Mouse (Mus musculus): ENCODE data around the gene Dzank1.
A peak's percentile ranks its signal among the peaks of the same experiment; 100 is the strongest.

Gene Dzank1

GRCm38 (mm10) chr2:144467203-144467602 is 60.0 kb downstream of the Dzank1 start:
- no peak for DNase-seq (ENCODE audit: low read depth in 2 of 2, low spot score in 2 of 2)

- DNase-seq (ENCODE audit: low read depth in 2 of 2, low spot score in 2 of 2), result no peak
Measured at GRCm38 (mm10) chr2:144465876-144466575, 61.2 kb downstream of the Dzank1 start.

DNA sequence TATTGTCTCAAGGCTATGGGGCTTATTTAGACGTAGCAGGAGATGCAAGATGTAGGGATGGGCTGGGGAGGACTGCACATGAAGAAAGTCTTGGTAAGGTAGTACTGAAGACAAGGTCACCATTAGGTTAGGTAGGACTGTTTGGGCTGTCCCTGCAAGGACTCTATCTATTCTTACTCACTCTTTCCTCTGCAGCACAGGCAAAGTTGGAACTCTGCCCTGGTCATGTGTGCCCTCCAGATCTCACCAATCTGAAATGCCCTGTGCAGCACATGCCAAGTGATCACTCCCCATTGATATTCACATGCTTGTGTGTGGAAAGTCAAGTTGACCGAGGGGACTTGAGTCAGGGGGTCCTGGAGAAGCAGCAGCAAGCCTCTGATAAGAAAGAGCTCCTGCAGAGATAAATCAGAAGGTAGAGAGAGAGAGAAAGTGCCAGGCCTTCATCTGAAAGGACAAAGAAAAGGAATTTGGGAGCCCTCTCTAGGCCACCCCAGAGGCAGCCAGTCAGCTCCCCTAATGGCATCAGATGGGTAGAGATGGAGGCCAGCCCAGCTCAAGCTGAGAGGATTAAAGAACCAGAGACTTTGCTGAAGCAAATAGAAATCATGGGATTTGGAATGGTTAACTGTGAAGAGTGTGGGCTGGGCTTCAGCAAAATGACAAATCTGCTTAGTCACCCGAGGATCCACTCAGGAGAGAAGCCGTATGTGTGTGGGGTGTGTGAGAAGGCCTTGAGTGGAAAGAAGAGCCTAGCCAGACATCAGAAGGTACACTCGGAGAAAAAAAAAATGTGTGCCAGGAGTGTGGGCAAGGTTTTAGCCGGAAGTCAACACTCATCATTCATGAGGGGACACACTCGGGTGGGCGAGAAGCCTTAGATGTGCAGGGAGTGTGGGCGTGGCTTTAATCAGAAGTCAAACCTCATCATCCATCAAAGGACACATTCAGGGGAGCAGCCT is 62.1 kb downstream of the Dzank1 start:
- no peak for DNase-seq (ENCODE audit: low read depth in 2 of 2, low spot score in 2 of 2)

DNA sequence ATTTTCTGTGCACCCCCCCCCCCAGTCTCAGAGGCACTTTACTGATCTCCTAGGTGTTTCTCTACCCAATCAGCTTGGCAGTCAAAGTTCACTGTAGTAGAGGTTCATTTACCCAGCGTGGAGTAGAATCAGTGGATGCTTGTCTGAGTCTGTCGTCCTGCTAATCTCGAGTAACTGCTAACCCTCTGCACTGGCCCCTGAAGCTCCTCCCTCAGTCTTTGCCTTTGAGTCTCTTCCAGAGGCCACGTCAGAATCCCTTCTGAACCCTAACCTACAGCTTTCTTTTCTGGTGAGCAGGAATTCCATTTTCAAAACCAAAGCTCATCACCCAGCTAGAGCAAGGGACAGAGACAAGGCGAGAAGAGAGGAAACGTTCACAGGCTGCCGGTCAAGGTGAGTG is 63.0 kb downstream of the Dzank1 start:
- no peak for DNase-seq (ENCODE audit: low read depth in 2 of 2, low spot score in 2 of 2)

- peak; percentile 8 to 39 for DNase-seq (ENCODE audit: low read depth in 2 of 2, low spot score in 2 of 2)
Measured at GRCm38 (mm10) chr2:144458975-144459754, 68.0 kb downstream of the Dzank1 start.

- no peak for DNase-seq (ENCODE audit: low read depth in 2 of 2, low spot score in 2 of 2)
Measured at GRCm38 (mm10) chr2:144458355-144458754, 68.9 kb downstream of the Dzank1 start.

- DNase-seq (ENCODE audit: low read depth in 2 of 2, low spot score in 2 of 2), result peak; percentile 50 to 69
Measured at GRCm38 (mm10) chr2:144452364-144453008, 74.7 kb downstream of the Dzank1 start.

GRCm38 (mm10) chr2:144450378-144450777 is 76.8 kb downstream of the Dzank1 start:
- DNase-seq (ENCODE audit: low read depth in 2 of 2, low spot score in 2 of 2), result no peak

DNA sequence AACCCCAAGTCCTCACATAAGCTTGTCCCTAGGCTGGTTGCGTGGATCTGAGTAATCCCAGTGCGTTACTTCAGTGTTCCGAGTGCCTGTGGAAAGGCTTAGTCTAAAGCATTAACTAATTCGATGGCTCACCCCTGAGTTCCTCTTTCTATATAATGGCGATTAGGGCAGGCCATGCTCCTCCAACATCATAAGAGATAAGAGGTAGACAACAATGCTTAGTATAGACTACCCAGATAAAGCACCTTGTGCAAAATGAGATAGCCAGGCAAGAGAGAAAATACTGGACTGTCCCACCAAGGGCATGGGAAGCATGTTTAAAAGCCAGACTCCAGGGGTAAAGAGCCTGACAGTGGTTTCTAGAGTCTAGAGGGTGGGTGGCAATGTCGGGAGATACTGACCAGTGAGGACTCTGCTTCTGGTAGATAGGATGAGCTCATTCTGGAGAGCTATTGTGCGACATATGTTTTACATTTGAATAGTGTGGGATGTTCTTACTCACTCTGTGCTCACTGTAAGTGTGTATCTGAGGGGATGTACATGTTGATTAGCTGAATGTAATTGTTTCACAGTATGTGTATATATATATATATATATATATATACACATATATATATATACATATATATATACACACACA is 80.7 kb downstream of the Dzank1 start:
- no peak for DNase-seq (ENCODE audit: low read depth in 2 of 2, low spot score in 2 of 2)

DNA sequence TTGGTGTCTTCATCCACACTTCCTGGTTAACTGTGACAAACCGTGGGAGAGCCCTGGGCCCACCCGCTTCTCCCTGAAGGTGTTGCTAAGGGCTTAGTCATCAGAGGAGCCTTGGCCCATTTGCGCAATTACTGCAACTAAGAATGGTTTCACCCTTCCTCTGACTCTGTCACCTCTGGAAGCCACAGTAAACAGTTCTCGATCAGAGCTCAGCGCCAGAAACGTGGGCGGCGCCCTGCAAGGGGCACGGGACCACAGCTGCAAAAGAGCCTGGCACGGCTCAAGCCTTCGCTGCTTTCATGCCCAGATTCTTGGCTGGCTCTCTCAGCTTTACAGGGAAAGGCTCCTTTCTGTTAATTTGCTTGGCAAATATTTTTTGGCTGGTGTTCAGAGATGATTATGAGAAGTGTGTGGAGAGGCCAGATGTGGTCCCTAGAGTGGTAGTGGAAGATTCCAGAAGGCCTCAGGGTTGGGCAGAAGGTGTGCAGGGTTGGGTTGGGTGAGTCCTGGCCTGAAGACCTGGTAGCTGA is 85.8 kb downstream of the Dzank1 start:
- DNase-seq (ENCODE audit: low read depth in 2 of 2, low spot score in 2 of 2), result no peak

- DNase-seq (ENCODE audit: low read depth in 2 of 2, low spot score in 2 of 2), result no peak
Measured at GRCm38 (mm10) chr2:144439191-144439700, 88.0 kb downstream of the Dzank1 start.

DNA sequence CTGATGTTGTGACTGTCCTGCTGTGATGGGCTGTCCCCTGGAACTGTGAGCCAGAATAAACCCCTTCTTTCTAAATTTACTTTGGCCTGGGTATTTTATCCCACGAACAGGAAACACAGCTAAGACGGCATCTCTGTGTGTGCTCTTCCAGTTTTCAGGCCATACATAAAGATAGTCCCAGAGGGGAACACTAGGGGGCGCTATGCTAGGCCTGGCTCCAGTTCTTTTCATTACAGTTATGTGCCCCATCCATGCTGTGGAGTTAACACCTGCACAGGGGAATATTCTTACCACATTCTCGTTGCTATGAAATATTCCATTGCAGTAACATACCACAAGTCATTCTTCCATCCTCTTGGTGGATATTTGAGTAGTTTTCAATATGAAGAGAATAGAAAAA is 88.8 kb downstream of the Dzank1 start:
- DNase-seq (ENCODE audit: low read depth in 2 of 2, low spot score in 2 of 2), result no peak

DNA sequence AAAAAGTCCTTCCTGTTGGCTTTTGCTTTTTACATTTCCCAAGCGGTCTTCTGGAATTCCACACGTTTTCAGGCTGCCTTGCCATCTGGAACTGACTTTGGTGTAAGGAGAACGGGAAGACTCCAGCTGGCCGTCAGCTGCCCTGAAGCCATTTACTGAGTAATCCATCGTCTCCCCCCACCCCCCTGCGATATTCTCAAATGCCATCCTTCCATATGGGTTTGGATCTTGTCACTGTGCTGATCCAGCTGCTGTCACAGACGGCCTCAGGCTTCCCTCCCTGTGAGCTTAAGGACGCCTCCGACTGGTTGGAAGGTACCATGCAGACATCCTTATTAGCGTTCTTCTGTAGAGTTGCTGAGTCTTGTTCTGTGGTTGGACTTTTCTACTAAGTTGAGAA is 91.5 kb downstream of the Dzank1 start:
- DNase-seq (ENCODE audit: low read depth in 2 of 2, low spot score in 2 of 2), result no peak

DNA sequence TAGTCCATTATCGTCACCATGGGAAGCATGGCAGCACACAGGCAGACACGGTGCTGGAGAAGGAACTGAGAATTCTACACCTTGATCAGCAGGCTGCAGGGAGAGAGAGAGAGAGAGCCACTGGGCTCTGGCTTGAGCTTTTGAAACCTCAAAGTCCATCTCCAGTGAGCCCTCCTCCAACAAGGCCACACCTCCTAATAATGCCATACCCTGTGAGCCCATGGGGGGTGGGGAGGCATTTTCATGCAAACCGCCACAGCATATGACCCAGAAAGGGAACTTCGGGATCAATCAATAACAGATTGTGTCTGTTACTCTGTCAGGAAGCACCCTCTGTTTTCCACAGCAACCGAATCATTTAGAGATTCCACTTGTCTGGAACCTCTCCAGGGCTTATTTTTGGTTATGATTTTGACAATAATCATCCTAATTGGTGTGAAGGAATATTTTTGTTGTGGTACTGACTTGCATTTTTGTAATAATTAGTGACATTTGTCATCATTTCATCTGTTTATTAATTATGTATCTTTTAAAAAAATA is 95.9 kb downstream of the Dzank1 start:
- no peak for DNase-seq (ENCODE audit: low read depth in 2 of 2, low spot score in 2 of 2)

DNA sequence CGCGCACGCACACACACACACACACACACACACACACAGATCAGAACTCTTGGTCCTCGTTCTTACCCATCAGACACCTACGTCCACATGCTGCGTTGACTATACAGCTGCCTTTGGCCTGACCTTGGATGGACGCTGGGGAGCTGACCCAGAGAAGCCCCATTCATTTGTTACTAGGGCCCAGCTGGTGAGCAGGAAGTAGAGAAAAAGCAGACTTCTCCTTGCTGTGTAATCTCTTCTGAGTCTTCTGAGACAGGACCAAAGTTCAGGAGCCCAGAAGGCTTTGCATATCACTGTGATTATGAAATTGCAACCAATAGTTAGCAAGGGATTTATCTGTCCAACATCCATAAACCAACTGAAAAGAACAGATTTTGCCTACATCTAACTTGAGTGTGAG is 98.0 kb downstream of the Dzank1 start:
- no peak for DNase-seq (ENCODE audit: low read depth in 2 of 2, low spot score in 2 of 2)

DNA sequence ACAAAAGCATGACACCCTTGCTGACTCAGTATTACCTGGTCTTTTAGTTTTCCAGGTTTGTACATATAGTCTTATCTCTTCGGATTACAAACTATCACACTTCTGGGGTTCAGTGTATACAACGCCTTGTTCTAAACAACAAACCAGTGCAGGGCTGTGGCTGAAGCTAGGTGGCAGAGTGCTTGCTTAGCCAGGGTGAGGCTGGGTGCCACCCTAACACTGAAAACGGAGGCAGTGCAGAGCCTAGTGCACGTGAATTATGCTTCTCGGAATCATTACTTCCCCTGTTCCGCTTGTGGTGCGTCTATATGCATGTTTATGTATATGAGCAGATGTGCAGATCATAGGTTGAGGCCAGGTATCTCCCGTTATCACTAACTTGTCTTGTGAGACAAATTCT is 98.6 kb downstream of the Dzank1 start:
- DNase-seq (ENCODE audit: low read depth in 2 of 2, low spot score in 2 of 2), result no peak

- DNase-seq (ENCODE audit: low read depth in 2 of 2, low spot score in 2 of 2), result no peak
Measured at GRCm38 (mm10) chr2:144427852-144428251, 99.4 kb downstream of the Dzank1 start.

- DNase-seq (ENCODE audit: low read depth in 2 of 2, low spot score in 2 of 2), result no peak
Measured at GRCm38 (mm10) chr2:144425761-144426160, 101.5 kb downstream of the Dzank1 start.

DNA sequence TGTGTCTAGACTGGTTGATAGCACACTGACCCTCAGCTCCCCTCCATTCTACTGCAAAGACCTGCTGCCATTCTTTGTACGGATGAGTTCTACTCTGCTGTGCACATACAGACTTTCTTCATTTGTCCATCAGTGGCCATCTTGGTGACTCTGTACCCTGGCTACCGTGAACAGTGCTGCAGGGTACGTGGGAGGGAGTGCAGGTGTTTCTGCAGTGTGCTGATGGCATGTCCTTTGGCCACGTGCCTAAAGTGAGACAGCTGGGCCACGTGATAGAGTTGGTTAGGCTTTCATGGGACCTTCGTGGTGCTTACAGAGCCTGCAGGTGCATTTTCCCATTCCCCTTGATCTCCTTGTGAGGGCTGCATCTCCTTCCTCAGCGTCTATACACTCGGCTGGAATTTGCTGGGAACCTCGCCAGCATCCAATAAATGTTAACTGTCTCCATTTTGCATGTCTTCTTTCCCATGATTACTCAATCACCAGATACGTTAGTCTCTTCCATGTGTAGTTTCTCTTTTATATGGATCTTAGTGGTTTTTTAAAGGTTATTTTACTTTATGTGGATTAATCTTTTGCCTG is 105.0 kb downstream of the Dzank1 start:
- DNase-seq (ENCODE audit: low read depth in 2 of 2, low spot score in 2 of 2), result no peak
